Mouse (Mus musculus) kidney, adult 11 months (tissue): ENCODE data around the gene Iyd.
"Not testable (repeated sequence)": the region's sequence is repeated elsewhere in the genome, so short reads cannot be mapped to it uniquely, and the experiment has no call there.

Experiments used
- DNase-seq: peaks from one replicate; pipeline ENCODE4 v3.0.0; 2022

Iyd gene

DNA sequence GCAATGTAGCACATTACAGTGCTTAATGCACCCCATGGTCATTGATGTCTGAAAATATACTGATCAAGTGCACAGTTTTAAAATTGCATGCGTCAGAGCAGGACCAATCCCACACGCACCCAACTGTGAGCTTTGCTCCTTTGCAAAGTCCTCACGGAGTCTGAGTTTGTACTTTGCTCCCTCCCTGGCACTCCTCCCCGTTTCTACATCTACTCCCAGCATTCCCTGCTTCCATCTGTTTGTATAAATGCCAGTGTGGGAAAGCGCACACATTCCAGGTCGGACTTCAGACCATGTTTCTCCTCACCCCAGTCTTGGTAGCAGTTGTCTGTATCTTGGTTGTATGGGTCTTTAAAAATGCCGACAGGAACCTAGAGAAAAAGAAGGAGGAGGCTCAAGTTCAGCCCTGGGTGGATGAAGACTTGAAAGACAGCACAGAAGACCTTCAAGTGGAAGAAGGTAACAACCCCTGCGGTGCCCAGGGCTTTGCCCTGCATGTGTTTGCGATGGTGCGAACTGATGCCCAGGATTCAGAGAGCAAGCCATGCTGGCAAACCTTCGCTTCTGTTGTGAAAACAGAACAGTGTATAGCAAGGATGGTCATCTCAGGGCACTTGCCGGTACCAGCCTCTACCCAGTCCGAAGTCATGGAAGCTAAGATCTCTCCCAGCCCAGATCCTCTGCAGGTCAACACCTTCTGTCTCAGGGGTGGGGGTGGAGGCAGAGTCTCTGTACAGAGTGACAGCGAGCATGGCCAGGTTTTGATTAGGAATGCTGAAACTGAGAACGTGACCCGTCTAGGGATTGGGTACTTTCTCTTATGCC, at the start of gene Iyd:
Iyd (plus strand) TSS at position 238 of the 825 bp plus-strand sequence.
- DNase-seq = peak; percentile 78

DNA sequence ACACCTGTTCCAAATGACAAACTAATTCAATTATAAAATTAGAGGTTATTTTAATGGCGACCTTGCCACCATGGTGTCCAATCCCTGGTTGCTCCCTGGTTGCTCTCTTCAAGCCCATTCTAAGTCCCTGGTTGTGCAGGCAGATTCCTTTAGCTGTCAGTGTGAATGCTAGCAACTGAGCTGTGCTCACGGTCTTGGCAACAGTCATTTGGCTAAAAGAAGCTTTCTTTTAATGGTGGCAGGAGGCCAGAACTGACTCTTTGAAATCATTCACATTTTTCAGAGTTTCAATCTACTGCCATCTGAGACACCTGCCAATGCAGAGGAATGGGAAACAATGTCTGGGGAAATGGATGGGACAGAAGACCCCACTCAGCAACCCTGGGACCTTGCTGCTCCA, 43.2 kb upstream of the Iyd start:
- DNase-seq = no peak

GRCm38 (mm10) chr10:3500846-3501245, 39.2 kb upstream of the Iyd start:
- DNase-seq = not testable (repeated sequence)

DNA sequence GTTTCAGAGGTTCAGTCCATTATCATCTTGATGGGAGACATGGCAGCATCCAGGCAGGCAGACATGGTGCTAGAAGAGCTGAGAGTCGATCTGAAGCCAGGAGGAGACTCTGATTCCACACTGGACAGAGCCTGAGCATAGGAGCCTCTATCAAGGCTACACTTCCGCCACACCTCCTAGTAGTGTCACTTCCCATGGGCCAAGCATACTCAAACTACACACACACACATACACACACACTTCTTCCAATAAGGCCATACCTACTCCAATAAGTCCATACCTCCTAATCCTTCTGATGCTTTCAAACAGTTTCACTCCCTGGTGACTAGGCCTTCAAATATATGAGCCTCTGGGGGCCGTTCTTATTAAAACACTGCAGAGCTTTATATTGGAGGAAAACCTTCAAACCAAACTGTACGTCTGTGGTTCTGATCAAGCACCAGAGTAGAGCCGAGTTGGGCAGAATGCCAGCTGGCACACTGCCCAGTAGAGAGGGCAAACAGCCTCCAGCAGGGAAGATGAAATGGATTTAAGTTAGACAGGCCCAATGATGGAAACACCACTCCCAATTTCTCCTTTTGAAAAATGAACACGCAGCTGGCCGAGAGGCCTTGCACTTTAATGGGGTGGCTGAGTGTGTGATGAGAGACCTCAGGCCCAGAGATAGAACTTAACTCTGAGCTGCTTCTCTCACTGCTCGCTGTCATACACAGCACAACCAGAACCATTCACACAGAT, 32.4 kb upstream of the Iyd start:
- peak; percentile 9 for DNase-seq

DNA sequence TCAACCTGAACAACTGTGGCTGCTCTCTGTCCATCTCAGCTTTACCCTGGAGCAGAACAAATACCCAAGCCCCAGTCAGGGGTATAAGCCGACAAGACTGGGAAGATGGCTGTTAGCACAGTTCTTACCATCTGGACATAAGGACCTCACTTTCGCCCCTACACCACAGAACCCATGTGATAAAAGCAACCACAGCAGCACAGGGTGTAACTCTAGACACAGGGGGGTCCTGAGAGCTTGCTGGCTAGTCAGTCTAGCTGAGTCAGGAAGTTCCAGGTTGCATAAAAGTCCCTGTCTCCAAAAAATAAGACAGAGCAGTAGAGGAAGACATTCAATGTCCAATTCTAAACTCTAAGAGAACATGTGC, 31.8 kb upstream of the Iyd start:
- no peak for DNase-seq

DNA sequence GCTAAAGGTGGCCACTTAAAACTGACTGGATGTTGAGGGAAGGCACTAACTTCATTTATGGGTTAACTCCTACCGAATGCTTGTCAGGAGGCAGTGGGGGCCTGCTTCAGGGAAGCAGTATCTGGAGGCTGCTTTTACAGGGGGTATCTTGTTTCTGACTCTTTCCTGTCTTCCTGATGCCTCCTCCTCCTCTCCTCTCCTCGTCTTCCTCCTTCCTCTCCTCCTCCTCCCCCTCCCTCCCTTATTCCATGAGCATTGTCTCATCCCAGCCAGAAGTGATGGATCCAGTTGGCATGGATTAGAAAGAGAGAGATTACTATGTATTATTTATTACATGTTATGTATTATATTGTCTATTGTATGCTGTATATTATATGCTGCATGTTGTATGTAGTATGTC, 31.3 kb upstream of the Iyd start:
- no peak for DNase-seq

DNA sequence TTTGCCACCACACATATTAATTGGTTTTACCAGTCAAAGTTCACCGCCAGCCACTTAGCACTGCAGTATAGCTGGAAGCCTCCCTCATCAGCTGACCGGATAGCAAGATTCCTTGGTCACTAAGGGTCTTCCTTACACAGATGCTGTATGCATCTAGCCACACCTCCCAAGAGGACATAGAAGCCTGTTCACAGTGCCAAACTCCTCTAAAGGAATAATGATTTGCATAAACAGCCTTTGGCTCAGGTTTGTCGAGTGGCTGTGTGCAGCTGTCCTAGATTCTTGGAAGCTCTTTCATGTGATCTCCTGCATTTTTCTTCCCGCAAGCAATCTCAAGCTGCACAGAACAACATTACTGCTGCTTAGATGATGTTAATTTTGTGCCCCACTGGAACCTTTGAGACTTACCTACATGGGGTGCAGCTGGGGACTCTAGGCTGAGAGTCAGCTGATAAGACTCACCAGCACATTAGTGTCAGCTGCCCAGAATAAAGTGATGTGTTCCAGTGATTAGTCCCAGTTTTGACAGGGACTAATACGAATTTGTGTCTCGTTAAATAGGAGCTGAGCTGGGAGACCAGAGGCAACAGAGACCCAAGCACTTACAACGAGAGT, 30.3 kb upstream of the Iyd start:
- no peak for DNase-seq

GRCm38 (mm10) chr10:3510486-3510885, 29.6 kb upstream of the Iyd start:
- no peak for DNase-seq

GRCm38 (mm10) chr10:3511401-3511800, 28.6 kb upstream of the Iyd start:
- no peak for DNase-seq

DNA sequence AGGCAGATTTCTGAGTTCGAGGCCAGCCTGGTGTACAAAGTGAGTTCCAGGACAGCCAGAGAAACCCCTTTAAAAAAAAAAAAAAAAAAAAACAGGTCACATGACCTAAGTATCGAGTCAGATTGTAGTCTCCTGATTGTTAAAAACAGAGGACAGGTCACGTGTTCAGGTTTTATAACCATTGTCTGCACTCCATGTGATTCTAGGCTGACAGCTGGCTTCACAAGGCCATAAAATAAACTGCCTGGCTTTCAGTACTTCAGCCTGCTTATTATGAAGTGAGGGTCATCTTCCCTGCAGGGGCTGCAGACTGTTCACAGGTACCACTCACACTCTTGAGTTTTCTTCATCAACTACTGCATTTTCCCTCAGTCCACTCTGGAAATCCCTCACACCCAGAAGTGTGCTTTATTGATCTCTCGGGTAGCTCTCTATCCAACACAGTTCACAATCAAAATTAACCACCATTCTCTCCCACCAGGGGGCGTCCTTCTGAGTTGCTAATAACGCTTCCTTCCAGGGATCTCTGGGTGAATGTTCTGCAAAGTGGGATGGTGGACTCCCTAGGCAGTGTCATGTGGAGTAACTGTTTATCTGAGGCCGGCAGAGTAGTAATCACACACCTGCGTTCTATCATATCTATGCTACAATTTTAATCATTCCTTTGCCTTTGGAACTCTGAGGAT, 27.3 kb upstream of the Iyd start:
- DNase-seq = no peak

- DNase-seq = no peak
Measured at GRCm38 (mm10) chr10:3513947-3514346, 26.1 kb upstream of the Iyd start.

DNA sequence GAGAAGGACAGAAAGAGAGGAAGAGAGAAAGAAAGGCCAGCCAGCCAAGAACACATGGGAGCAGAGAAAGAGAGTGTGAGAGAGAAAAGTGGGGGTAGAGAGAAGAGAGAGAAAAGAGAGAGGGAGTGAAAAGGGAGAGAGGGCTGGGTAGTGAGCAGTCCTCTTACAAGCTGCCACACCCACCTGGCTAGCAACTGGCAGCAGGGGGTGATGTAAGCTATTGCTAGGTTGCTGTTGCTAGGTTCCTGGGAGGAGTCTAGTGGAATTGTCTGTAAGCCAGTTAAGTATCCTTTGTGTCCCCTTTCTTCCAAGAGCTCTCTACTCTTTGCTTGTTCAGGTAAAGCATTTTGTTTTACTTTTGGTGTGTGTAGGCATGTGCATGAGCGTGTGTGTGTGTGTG, 25.4 kb upstream of the Iyd start:
- DNase-seq = no peak

DNA sequence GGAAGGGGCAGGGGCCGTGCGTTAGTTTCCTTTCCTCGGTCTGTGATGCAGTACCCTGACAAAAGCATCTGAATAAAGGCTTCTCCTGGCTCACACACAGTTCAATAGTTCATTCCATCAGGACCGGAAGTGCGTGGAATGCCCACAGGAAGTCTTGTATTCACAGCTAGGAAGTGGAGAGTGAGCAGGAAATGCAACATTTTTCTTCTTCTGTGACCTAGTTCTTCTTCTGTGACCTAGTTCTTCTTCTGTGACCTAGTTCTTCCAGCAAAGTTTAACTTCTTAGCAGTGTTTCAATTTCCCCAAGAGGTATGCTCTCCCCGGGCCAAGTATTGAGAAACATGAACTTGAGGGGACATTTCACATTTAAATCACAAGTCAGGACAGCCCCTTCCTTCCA, 23.6 kb upstream of the Iyd start:
- DNase-seq = no peak

GRCm38 (mm10) chr10:3523044-3523793, 16.8 kb upstream of the Iyd start:
- DNase-seq = no peak

- DNase-seq = no peak
Measured at GRCm38 (mm10) chr10:3524513-3524912, 15.5 kb upstream of the Iyd start.

DNA sequence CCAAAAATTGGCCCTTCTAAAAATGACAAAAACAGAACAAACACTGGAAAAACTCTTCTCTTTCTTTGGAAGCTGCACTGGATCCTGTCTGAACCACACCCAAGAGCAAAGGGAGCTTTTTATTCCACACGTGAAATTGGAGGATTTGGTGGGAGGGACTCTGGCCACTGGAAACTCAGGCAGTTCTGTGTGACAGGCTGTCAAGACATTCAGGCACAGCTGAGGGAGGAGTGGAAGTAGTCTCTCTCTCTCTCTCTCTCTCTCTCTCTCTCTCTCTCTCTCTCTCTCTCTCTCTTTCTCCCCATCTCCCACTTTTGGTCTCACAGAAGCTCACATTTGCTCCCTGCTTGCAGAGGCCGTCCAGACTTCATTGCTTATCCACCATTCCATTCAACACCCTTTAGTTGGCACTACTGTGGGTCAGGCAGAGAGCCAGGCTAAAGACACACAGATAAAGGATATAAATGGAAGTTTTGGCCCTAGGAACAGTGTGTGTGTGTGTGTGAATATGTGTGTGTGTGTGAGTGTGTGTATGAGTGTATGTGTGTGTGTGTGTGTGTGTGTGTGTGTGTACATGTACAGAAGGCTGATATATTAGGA, 14.5 kb upstream of the Iyd start:
- no peak for DNase-seq

DNA sequence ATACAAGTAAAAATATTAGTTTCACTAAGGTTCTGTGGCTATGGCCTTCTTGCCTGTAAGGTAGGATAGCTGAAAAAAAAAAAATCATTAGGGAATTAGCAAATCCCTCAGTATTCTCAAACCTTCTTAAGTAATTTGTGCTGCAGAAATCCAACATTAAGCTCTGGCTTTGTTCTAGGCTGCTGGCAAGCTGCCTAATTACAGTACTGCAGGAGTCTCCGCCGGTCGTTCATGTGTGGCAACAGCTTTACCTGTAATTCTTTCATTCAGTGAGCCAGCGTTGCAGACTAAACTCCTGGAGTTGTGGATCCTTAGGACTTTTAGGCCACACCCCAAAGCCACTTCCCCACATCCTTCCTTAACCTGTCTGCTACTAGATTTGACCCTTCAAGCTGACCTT, 10.2 kb upstream of the Iyd start:
- DNase-seq = no peak

DNA sequence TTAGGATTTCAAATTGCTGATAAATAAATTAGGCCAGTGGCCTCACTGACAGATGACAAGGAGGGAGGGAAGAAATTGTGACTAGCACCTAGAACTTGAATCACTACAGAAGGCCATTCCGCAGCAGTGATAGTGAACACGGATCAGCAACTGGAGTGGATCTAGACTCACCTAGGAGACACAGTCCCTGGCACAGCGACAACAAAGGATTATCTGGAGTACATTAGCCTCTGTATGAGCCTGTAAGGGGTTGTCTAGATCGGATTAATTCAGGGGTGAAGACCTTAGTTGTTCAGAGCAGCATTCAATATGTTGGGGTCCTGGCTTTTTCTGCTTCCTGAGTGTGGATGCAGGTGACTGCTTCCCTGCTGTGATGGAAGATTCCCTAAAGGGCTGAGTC, 9.4 kb upstream of the Iyd start:
- no peak for DNase-seq

GRCm38 (mm10) chr10:3531375-3531774, 8.7 kb upstream of the Iyd start:
- DNase-seq = peak; percentile 46

- peak; percentile 24 for DNase-seq
Measured at GRCm38 (mm10) chr10:3534445-3534844, 5.6 kb upstream of the Iyd start.

- no peak for DNase-seq
Measured at GRCm38 (mm10) chr10:3536361-3536760, 3.7 kb upstream of the Iyd start.

- DNase-seq = no peak
Measured at GRCm38 (mm10) chr10:3549384-3549783, 9.3 kb downstream of the Iyd start.
